Mouse (Mus musculus): ENCODE data around the gene Cplx1.
"Not testable (repeated sequence)": the region's sequence is repeated elsewhere in the genome, so short reads cannot be mapped to it uniquely, and the experiment has no call there.

Gene Cplx1

GRCm38 (mm10) chr5:108515581-108516361 is 34.1 kb downstream of the Cplx1 start:
- no peak for DNase-seq (ENCODE audit: low spot score)

GRCm38 (mm10) chr5:108502286-108502685 is 47.5 kb downstream of the Cplx1 start:
- no peak for DNase-seq (ENCODE audit: low spot score)

- no peak for DNase-seq (ENCODE audit: low spot score)
These were observed 48.3 kb downstream of the Cplx1 start for GRCm38 (mm10) chr5:108501573-108501972.

- not testable (repeated sequence) for DNase-seq (ENCODE audit: low spot score)
These were observed 63.7 kb downstream of the Cplx1 start for GRCm38 (mm10) chr5:108486148-108486547.

- no peak for DNase-seq (ENCODE audit: low spot score)
These were observed 64.6 kb downstream of the Cplx1 start for GRCm38 (mm10) chr5:108485239-108485638.

- DNase-seq (ENCODE audit: low spot score), result no peak
These were observed 66.8 kb downstream of the Cplx1 start for GRCm38 (mm10) chr5:108483006-108483405.

- DNase-seq (ENCODE audit: low spot score), result no peak
These were observed 73.8 kb downstream of the Cplx1 start for GRCm38 (mm10) chr5:108475977-108476376.

- no peak for DNase-seq (ENCODE audit: low spot score)
These were observed 76.1 kb downstream of the Cplx1 start for GRCm38 (mm10) chr5:108473737-108474136.

GRCm38 (mm10) chr5:108469617-108470016 is 80.2 kb downstream of the Cplx1 start:
- no peak for DNase-seq (ENCODE audit: low spot score)

All from ovary, postnatal 36 days (tissue).